Mouse (Mus musculus) brain, embryonic 14.5 days (tissue): ENCODE data around the gene Triobp. TPM values are rescaled to one million over a fixed set of nuclear protein-coding genes. Genes with fewer than 3 reads are reported as not detected.
A peak's percentile ranks its signal among the peaks of the same experiment; 100 is the strongest.
"Not testable (repeated sequence)": the region's sequence is repeated elsewhere in the genome, so short reads cannot be mapped to it uniquely, and the experiment has no call there.

Source experiments
- DNase-seq: peaks from one replicate; pipeline ENCODE4 v3.0.0-alpha.2; 2011; ENCODE audit warnings: low read depth
- CTCF ChIP-seq: fragments of 200-500 bp; IDR thresholded peaks from 2 replicates; pipeline ENCODE4 v1.5.1; 2012; ENCODE audit warnings: inconsistent platforms, mild to moderate bottlenecking, moderate library complexity, borderline replicate concordance; ENCODE audit not compliant: insufficient read depth, insufficient read length; ENCODE audit errors: extremely low read depth
- POLR2A ChIP-seq: fragments of 200-500 bp; IDR thresholded peaks from 2 replicates; pipeline ENCODE4 v1.6.1; 2012; ENCODE audit warnings: mild to moderate bottlenecking, inconsistent platforms, borderline replicate concordance; ENCODE audit not compliant: poor library complexity, insufficient read depth, insufficient read length, severe bottlenecking; ENCODE audit errors: extremely low read depth
- polyA plus RNA-seq: library from polyadenylated mRNA; depleted of rRNA; stranded (reverse); fragments of >200 nt; gene quantifications from 2 replicates; pipeline ENCODE4 v1.2.3, GENCODE M21; 2012

The Triobp gene
- polyA plus RNA-seq, 1 experiment = 74.5 TPM

GRCm38 (mm10) chr15:78990970-78991525 lies 43.5 kb downstream of the Triobp start:
- no peak for DNase-seq
- no peak for TF ChIP-seq CTCF
- no peak for TF ChIP-seq POLR2A

- no peak for DNase-seq
- TF ChIP-seq CTCF = peak; percentile 15; the same call in 1 of the 2 replicates
- no peak for TF ChIP-seq POLR2A
These were observed 44.7 kb downstream of the Triobp start for GRCm38 (mm10) chr15:78992235-78992634.

GRCm38 (mm10) chr15:78992925-78993324 lies 45.4 kb downstream of the Triobp start:
- TF ChIP-seq POLR2A = no peak
- no peak for TF ChIP-seq CTCF

GRCm38 (mm10) chr15:78995916-78996315 lies 48.4 kb downstream of the Triobp start:
- TF ChIP-seq POLR2A (no peak), CTCF (no peak)
- DNase-seq = no peak

More at GRCm38 (mm10) chr15:78992925-78993324, 45.4 kb downstream of the Triobp start:
- no peak for DNase-seq

GRCm38 (mm10) chr15:78996663-78997062 lies 49.1 kb downstream of the Triobp start:
- no peak for TF ChIP-seq CTCF
- TF ChIP-seq POLR2A = no peak
- DNase-seq = no peak

GRCm38 (mm10) chr15:78998348-78998747 lies 50.8 kb downstream of the Triobp start:
- DNase-seq = no peak
- TF ChIP-seq POLR2A (no peak), CTCF (no peak)

- no peak for DNase-seq
- no peak for TF ChIP-seq POLR2A
These were observed 52.1 kb downstream of the Triobp start for GRCm38 (mm10) chr15:78999586-78999985.

- TF ChIP-seq CTCF (no peak), POLR2A (no peak)
These were observed 52.9 kb downstream of the Triobp start for GRCm38 (mm10) chr15:79000357-79000791.

GRCm38 (mm10) chr15:79001559-79001958 lies 54.0 kb downstream of the Triobp start:
- no peak for TF ChIP-seq CTCF
- no peak for TF ChIP-seq POLR2A
- DNase-seq = no peak

More at GRCm38 (mm10) chr15:79000357-79000791, 52.9 kb downstream of the Triobp start:
- DNase-seq = no peak

- TF ChIP-seq CTCF (no peak), POLR2A (no peak)
- no peak for DNase-seq
These were observed 54.5 kb downstream of the Triobp start for GRCm38 (mm10) chr15:79002036-79002435.

GRCm38 (mm10) chr15:79003079-79003478 lies 55.6 kb downstream of the Triobp start:
- no peak for DNase-seq
- TF ChIP-seq CTCF (no peak), POLR2A (no peak)

- DNase-seq = no peak
- TF ChIP-seq CTCF (no peak), POLR2A (no peak)
These were observed 58.1 kb downstream of the Triobp start for GRCm38 (mm10) chr15:79005581-79005980.

- peak; percentile 73 for DNase-seq
- TF ChIP-seq CTCF = no peak
- TF ChIP-seq POLR2A = no peak
These were observed 59.1 kb downstream of the Triobp start for GRCm38 (mm10) chr15:79006638-79007037.

GRCm38 (mm10) chr15:79007059-79007458 lies 59.5 kb downstream of the Triobp start:
- no peak for TF ChIP-seq POLR2A
- no peak for TF ChIP-seq CTCF
- DNase-seq = no peak

GRCm38 (mm10) chr15:79007836-79008235 lies 60.3 kb downstream of the Triobp start:
- not testable (repeated sequence) for DNase-seq
